Mouse (Mus musculus): Measurements from ENCODE around the gene Krt23. TPM values are rescaled to one million over a fixed set of nuclear protein-coding genes. Genes with fewer than 3 reads are reported as not detected.

The Krt23 gene
- 0.38 TPM in 2 replicates for polyA plus RNA-seq (2014; fragmentation: Nextera tagmentation; extraction: Ambion mirVana)

DNA sequence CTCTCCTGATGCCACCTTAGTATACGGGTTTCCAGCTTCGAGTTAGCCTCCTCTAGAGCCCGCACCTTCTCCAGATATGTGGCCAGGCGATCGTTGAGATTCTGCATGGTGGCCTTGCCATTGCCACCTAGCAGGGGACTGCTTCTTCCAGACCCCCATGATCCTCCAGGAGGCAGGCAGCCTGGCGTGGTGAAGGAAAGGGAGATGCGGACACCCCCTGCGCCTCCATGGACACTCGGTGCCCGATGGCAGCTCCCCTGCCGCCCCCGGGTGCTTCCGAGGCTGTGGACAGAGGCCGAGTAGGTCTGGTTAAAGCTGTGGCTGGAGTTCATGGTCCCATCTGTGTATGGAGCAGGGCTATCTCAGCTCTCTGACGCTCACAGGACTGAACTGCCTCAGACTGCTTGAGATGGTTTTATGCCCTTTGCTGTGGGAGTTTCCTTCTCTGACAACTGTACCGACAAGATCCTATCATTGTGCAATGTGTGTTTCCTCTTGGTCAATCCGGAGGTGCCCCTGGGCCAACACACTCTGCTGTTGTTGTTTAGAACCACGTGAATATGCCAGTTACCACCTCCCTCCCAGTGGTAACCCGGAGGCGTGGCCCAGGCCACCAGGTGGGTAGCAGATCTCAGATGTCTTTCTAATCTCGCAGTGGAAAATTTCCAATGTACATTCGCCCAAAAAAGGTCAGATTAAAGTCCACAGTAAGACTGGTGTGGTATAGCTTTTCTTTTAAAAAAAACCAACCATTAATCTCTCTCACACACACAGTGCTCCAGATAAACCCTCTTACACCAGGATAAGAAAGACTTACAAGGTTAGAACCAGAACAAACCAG, at the start of gene Krt23:
Gene Krt23 (minus strand): TSS at position 405 of the 841 bp plus-strand sequence.
- no peaks in the 10 kb centered on the region for H3K27me3 ChIP-seq (replicated peaks; ENCODE audit: control insufficient read depth, insufficient read depth, low read length)
- DNase-seq (ENCODE audit: low spot score) (no peak), ATAC-seq (replicated peaks; ENCODE audit: low FRiP score) (no peak)
- WGBS: 79% methylated on average over 22 of the region's 22 CpGs
- H3K36me3 ChIP-seq (ENCODE audit: control insufficient read depth, insufficient read depth, low read length): no peaks in the 10 kb centered on the region
- no peak within 1 kb of the TSS for H3K9ac ChIP-seq (ENCODE audit: low read depth, low read length)
- no peak within 1 kb of the TSS for H3K4me3 ChIP-seq (ENCODE audit: low read depth, low read length)
- H3K4me1 ChIP-seq (replicated peaks; ENCODE audit: control insufficient read depth, insufficient read depth, low read length): peaks cover 2% of the 10 kb centered on the region; the same call in 1 of the 2 replicates
- no peak within 1 kb of the TSS for H3K27ac ChIP-seq (ENCODE audit: low read depth, low read length)
- H3K9me3 ChIP-seq (ENCODE audit: control insufficient read depth, low read length): no peaks in the 10 kb centered on the region
- no peak within 1 kb of the TSS for H3K4me2 ChIP-seq

GRCm38 (mm10) chr11:99539721-99540120, 46.8 kb upstream of the Krt23 start:
- Histone ChIP-seq H3K9me3 (ENCODE audit: control insufficient read depth, low read length) (no peaks in the 10 kb centered on the region), H3K4me2 (no peak overlapping the region), H3K27ac (ENCODE audit: low read depth, low read length) (no peak overlapping the region), H3K36me3 (ENCODE audit: control insufficient read depth, insufficient read depth, low read length) (no peaks in the 10 kb centered on the region), H3K27me3 (replicated peaks; ENCODE audit: control insufficient read depth, insufficient read depth, low read length) (no peaks in the 10 kb centered on the region), H3K9ac (ENCODE audit: low read depth, low read length) (no peak overlapping the region), H3K4me1 (replicated peaks; ENCODE audit: control insufficient read depth, insufficient read depth, low read length) (no peaks in the 10 kb centered on the region), H3K4me3 (ENCODE audit: low read depth, low read length) (no peak overlapping the region)
- ATAC-seq (replicated peaks; ENCODE audit: low FRiP score) (no peak), DNase-seq (ENCODE audit: low spot score) (no peak)
- 79% methylated on average over 9 of the region's 9 CpGs for WGBS

DNA sequence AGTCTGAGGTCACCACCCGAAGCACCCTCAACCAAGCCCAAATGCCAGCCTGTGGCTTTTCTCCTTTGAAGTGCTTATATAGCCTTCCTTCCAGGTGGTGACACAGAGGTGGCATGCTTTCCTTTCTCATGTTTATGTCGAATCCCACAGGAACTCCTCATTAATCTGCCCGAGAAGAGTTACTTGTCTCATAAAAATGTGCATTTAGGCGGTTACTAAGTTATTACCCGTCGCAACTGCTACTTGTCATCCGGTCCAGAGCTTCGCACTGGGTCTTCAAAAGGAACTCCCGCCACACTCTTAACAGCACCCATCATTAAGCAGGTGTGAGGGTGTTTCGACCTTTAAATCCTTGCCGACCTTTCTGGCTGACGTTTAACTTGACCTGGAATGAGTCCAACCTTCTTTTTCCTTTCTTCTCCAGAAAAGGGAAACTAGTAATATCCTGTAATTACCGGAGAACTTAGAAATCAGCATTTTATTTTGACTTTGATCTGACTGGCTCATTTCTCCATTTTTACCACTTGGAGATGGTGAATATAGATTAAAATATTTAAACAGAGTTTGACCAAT, 28.4 kb upstream of the Krt23 start, which contains the start of gene Krt39:
Gene Krt39 (minus strand): TSS at position 51 of the 573 bp plus-strand sequence.
- H3K27me3 ChIP-seq (replicated peaks; ENCODE audit: control insufficient read depth, insufficient read depth, low read length): no peaks in the 10 kb centered on the region
- DNase-seq (ENCODE audit: low spot score): no peak
- WGBS: 86% methylated on average over 13 of the region's 13 CpGs
- H3K27ac ChIP-seq (ENCODE audit: low read depth, low read length): no peak within 1 kb of the TSS
- no peak for ATAC-seq (replicated peaks; ENCODE audit: low FRiP score)
- no peak within 1 kb of the TSS for H3K4me3 ChIP-seq (ENCODE audit: low read depth, low read length)
- no peaks in the 10 kb centered on the region for H3K4me1 ChIP-seq (replicated peaks; ENCODE audit: control insufficient read depth, insufficient read depth, low read length)
- H3K4me2 ChIP-seq: no peak within 1 kb of the TSS
- no peaks in the 10 kb centered on the region for H3K9me3 ChIP-seq (ENCODE audit: control insufficient read depth, low read length)
- no peak within 1 kb of the TSS for H3K9ac ChIP-seq (ENCODE audit: low read depth, low read length)
- H3K36me3 ChIP-seq (ENCODE audit: control insufficient read depth, insufficient read depth, low read length): no peaks in the 10 kb centered on the region

- Histone ChIP-seq H3K4me2 (no peak overlapping the region), H3K9me3 (ENCODE audit: control insufficient read depth, low read length) (no peaks in the 10 kb centered on the region), H3K36me3 (ENCODE audit: control insufficient read depth, insufficient read depth, low read length) (no peaks in the 10 kb centered on the region), H3K4me3 (ENCODE audit: low read depth, low read length) (no peak overlapping the region), H3K27ac (ENCODE audit: low read depth, low read length) (no peak overlapping the region), H3K4me1 (replicated peaks; ENCODE audit: control insufficient read depth, insufficient read depth, low read length) (no peaks in the 10 kb centered on the region), H3K27me3 (replicated peaks; ENCODE audit: control insufficient read depth, insufficient read depth, low read length) (no peaks in the 10 kb centered on the region), H3K9ac (ENCODE audit: low read depth, low read length) (no peak overlapping the region)
- ATAC-seq (replicated peaks; ENCODE audit: low FRiP score) (no peak), DNase-seq (ENCODE audit: low spot score) (no peak)
- WGBS: 67% methylated on average over 8 of the region's 8 CpGs
Measured at GRCm38 (mm10) chr11:99514098-99514497, 21.2 kb upstream of the Krt23 start.

DNA sequence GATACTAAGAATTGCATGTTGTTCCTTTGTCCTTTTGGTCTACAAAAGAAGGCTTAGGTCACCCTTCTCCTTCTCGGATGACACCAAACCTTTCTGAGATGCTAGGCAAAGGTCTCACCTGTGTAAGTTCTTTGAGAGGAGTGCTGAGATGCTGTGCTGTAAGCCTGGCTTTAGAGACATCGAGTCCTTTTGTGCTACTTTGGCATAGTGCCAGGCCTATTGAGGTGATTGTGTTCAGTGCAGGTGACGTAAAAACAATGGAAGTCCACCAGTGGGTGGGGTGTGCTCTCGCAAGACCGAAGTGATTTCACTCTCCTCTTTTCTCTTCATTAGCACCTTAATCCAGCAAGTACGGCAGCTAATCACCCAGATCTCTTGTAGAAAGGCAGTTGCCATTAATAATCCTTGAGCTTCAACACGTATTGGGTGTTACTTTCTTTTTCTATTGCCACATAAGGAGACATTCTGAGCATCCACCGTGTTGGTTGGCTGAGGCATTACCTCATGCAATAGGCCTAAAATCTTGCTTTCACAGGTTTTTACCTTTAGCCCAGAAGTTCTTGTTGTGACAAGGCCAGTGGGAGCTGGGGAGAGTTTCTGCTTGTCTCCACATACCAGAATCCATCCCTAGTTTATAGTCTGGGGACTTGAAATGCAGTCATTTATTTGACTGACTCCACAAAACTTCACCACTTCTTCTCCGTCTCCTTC, 7.3 kb upstream of the Krt23 start:
- Histone ChIP-seq H3K4me1 (replicated peaks; ENCODE audit: control insufficient read depth, insufficient read depth, low read length) (no peaks in the 10 kb centered on the region), H3K9ac (ENCODE audit: low read depth, low read length) (no peak overlapping the region), H3K9me3 (ENCODE audit: control insufficient read depth, low read length) (no peaks in the 10 kb centered on the region), H3K4me3 (ENCODE audit: low read depth, low read length) (no peak overlapping the region), H3K27me3 (replicated peaks; ENCODE audit: control insufficient read depth, insufficient read depth, low read length) (no peaks in the 10 kb centered on the region), H3K36me3 (ENCODE audit: control insufficient read depth, insufficient read depth, low read length) (no peaks in the 10 kb centered on the region), H3K27ac (ENCODE audit: low read depth, low read length) (no peak overlapping the region), H3K4me2 (no peak overlapping the region)
- DNase-seq (ENCODE audit: low spot score) (no peak), ATAC-seq (replicated peaks; ENCODE audit: low FRiP score) (no peak)
- 80% methylated on average over 9 of the region's 9 CpGs for WGBS

GRCm38 (mm10) chr11:99496460-99496859, 3.5 kb upstream of the Krt23 start:
- ATAC-seq (replicated peaks; ENCODE audit: low FRiP score): no peak

DNA sequence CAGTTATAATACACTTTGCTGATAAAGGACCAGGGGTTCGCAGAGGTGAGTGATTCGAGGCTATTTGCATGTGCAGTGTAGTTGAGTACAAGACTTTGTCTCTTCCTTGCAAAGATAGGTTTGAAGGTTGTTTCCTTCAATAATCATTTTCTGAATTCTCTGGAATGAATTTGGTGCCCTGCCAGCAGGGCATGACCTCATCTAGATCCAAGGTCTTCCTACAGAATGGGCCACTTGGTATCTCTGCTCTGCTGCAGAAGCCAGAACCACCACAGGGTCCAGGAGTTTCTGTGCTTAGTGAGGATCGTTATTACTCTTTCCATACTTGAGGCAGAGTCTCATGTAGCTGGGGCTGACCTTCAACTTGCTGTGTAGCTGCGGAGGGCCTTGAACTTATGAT, 1.8 kb upstream of the Krt23 start:
- no peak overlapping the region for H3K9ac ChIP-seq (ENCODE audit: low read depth, low read length)
- no peaks in the 10 kb centered on the region for H3K27me3 ChIP-seq (replicated peaks; ENCODE audit: control insufficient read depth, insufficient read depth, low read length)
- ATAC-seq (replicated peaks; ENCODE audit: low FRiP score): no peak
- no peak overlapping the region for H3K27ac ChIP-seq (ENCODE audit: low read depth, low read length)
- H3K4me3 ChIP-seq (ENCODE audit: low read depth, low read length): no peak overlapping the region
- no peaks in the 10 kb centered on the region for H3K36me3 ChIP-seq (ENCODE audit: control insufficient read depth, insufficient read depth, low read length)
- no peaks in the 10 kb centered on the region for H3K9me3 ChIP-seq (ENCODE audit: control insufficient read depth, low read length)
- DNase-seq (ENCODE audit: low spot score): no peak
- H3K4me2 ChIP-seq: no peak overlapping the region
- H3K4me1 ChIP-seq (replicated peaks; ENCODE audit: control insufficient read depth, insufficient read depth, low read length): peaks cover 2% of the 10 kb centered on the region; the same call in 1 of the 2 replicates
- 83% methylated on average over 4 of the region's 4 CpGs for WGBS

More at GRCm38 (mm10) chr11:99496460-99496859, 3.5 kb upstream of the Krt23 start:
- DNase-seq (ENCODE audit: low spot score): no peak
- H3K36me3 ChIP-seq (ENCODE audit: control insufficient read depth, insufficient read depth, low read length): no peaks in the 10 kb centered on the region
- WGBS: 77% methylated on average over 4 of the region's 4 CpGs
- peaks cover 2% of the 10 kb centered on the region; the same call in 1 of the 2 replicates for H3K4me1 ChIP-seq (replicated peaks; ENCODE audit: control insufficient read depth, insufficient read depth, low read length)
- no peaks in the 10 kb centered on the region for H3K27me3 ChIP-seq (replicated peaks; ENCODE audit: control insufficient read depth, insufficient read depth, low read length)
- H3K9me3 ChIP-seq (ENCODE audit: control insufficient read depth, low read length): no peaks in the 10 kb centered on the region
- H3K4me2 ChIP-seq: no peak overlapping the region
- no peak overlapping the region for H3K4me3 ChIP-seq (ENCODE audit: low read depth, low read length)
- H3K27ac ChIP-seq (ENCODE audit: low read depth, low read length): no peak overlapping the region
- no peak overlapping the region for H3K9ac ChIP-seq (ENCODE audit: low read depth, low read length)

GRCm38 (mm10) chr11:99493574-99493850, 575 bp upstream of the Krt23 start:
- Histone ChIP-seq H3K36me3 (ENCODE audit: control insufficient read depth, insufficient read depth, low read length) (no peaks in the 10 kb centered on the region), H3K9ac (ENCODE audit: low read depth, low read length) (no peak overlapping the region), H3K4me1 (replicated peaks; ENCODE audit: control insufficient read depth, insufficient read depth, low read length) (peaks cover 2% of the 10 kb centered on the region; the same call in 1 of the 2 replicates), H3K4me2 (no peak overlapping the region), H3K27ac (ENCODE audit: low read depth, low read length) (no peak overlapping the region), H3K4me3 (ENCODE audit: low read depth, low read length) (no peak overlapping the region), H3K9me3 (ENCODE audit: control insufficient read depth, low read length) (no peaks in the 10 kb centered on the region), H3K27me3 (replicated peaks; ENCODE audit: control insufficient read depth, insufficient read depth, low read length) (no peaks in the 10 kb centered on the region)
- 61% methylated on average over 5 of the region's 5 CpGs for WGBS
- DNase-seq (ENCODE audit: low spot score): no peak
- ATAC-seq (replicated peaks; ENCODE audit: low FRiP score): no peak
